Mouse (Mus musculus) embryo, embryonic 10.5 days (tissue): ENCODE measurements around the gene Rhot2.
"Not testable (repeated sequence)": the region's sequence is repeated elsewhere in the genome, so short reads cannot be mapped to it uniquely, and the experiment has no call there.

Experiments
- DNase-seq: peaks from one replicate; pipeline ENCODE4 v3.0.0-alpha.2; 2015; ENCODE audit warnings: low spot score

The Rhot2 gene

DNA sequence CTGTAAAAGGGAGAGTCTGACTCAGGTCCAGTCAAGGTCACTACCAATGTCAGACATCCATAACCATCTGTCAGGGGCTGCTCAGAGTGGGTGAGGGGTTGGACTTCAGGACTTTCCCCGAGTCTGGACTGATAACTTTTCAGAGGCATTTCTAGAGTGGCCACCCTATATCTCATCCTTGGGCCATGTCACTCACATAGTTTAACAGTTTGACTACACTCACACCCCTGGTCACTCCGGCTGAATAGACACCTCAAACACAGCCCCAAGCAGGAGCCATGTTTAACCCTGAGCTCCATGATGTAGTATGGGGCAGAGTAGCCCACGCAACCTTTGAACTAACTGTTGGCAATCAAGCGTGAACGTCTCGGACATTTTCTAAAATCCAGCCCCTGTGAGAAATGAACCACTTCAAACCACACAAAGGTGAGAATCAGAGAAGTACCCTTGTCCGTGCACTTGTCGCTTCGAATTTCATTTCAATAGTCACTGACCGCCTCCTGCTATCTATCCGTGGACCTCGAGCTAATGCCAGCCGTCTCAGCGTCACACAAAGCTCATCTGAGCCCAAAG, 29.6 kb upstream of the Rhot2 start:
- DNase-seq, result no peak

- peak; percentile 24 for DNase-seq
Measured at GRCm38 (mm10) chr17:25873405-25874147, 28.9 kb upstream of the Rhot2 start.

- DNase-seq, result no peak
Measured at GRCm38 (mm10) chr17:25872676-25873075, 28.0 kb upstream of the Rhot2 start.

GRCm38 (mm10) chr17:25871566-25871965, 26.9 kb upstream of the Rhot2 start:
- not testable (repeated sequence) for DNase-seq

GRCm38 (mm10) chr17:25869954-25870353, 25.3 kb upstream of the Rhot2 start:
- no peak for DNase-seq

DNA sequence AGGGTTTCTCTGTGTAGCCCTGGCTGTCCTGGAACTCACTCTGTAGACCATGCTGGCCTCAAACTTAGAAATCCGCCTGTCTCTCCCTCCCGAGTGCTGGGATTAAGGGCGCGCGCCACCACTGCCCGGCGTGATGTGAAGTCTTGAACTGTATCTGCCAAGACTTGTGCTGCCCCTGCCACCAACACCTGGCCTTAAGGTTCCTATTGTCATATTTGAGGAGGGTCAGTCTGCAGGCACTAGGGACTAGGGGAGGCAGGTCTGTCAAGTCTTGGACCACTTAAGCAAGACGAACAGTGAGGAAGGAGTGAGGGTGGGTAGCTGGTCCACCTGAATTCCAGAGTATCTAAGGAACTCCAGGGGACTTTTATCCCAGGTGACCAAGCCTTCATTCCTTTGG, 24.8 kb upstream of the Rhot2 start:
- DNase-seq, result no peak

DNA sequence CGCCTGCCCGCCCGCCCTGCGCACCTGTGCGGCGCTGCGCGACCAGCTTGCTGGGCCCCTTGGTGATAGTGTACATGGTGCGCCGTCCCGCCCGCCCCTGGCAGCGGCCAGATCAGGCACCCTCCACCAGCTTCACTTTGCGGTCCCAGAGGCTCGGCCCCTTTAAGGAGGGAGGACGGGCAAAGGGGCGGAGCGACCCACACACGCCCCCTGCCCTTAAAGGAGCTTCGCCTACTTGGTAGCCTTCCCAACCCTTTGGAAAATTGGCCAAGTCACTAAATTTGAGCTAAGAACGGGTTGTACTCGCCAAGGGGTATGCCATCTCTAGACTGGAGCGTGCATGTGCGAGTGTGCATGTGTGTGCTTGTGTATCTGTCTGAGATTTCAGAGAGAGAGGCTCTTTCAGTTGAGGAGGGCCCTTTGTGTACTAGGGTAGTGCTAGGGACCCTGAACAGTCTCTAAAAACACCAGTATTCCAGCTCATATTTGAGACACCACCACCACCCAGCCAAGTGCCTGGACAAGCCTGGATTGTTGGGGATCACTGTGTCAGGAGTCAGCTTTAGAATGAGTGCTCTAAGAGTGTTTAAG, 24.0 kb upstream of the Rhot2 start, which contains the start of gene Mcrip2:
Mcrip2 (minus strand) TSS at position 164 of the 591 bp plus-strand sequence.
- DNase-seq, result peak; percentile 89

GRCm38 (mm10) chr17:25867836-25868600, 23.4 kb upstream of the Rhot2 start:
- DNase-seq, result peak; percentile 65

- peak; percentile 35 for DNase-seq
Measured at GRCm38 (mm10) chr17:25867509-25867835, 22.8 kb upstream of the Rhot2 start.

DNA sequence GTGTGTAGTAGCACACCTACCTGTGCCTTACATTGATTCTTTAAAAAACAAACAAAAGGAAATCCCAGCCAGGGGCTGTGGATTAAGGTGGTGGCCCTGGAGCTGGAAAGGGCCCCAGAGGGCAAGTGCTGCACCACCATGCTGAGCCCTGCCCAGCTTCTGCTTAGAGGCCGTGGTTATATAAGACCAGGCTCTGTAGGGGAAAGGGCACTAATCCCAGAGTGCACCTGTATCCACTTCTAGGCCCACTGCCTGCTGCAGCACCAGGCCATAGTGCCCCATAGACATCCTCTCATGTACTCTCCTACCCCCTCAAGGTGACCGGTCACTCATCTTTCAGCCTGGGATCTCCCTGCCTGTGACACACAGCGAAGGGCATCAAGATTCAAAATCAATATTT, 21.5 kb upstream of the Rhot2 start:
- DNase-seq, result no peak

DNA sequence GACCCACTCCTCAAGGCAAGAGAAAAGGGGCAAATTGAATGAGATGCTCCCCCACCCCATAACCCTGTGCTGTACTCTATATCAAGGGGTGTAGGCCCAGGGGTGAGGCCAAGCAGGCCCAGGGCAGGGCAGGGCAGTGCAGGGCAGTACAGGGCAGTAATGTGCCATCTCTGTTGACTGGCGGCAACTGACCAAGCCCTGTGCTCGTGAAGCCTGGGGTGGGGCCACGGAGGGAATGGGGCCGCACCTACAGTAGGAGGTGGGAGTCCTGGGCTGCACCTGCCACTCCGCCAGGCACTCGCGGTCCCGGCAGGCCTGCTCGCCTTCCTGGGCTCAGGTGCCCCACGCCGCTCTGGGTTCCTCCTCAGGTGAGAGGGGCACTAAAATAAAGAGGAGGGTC, 20.6 kb upstream of the Rhot2 start:
- DNase-seq, result no peak

GRCm38 (mm10) chr17:25864311-25864710, 19.7 kb upstream of the Rhot2 start:
- no peak for DNase-seq

DNA sequence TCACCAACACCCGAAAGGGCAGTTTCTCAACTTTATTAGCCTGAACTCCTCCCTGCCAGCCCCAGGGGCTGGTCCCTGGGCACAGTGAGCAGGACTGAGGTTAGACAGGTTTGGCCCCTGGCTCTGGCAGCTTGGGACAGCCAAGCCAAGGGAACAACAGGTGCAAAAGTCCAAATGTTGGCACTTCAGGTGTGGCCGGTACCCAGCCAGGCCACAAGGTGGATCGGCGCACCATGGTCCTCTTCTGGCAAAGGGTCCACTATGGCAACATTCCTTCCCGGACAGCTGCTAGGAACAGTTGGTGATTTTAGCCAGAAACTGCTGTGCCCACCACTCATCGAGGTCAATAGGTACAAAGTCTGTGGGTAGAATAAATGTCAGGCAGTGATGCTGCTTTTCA, 19.0 kb upstream of the Rhot2 start:
- DNase-seq, result no peak

DNA sequence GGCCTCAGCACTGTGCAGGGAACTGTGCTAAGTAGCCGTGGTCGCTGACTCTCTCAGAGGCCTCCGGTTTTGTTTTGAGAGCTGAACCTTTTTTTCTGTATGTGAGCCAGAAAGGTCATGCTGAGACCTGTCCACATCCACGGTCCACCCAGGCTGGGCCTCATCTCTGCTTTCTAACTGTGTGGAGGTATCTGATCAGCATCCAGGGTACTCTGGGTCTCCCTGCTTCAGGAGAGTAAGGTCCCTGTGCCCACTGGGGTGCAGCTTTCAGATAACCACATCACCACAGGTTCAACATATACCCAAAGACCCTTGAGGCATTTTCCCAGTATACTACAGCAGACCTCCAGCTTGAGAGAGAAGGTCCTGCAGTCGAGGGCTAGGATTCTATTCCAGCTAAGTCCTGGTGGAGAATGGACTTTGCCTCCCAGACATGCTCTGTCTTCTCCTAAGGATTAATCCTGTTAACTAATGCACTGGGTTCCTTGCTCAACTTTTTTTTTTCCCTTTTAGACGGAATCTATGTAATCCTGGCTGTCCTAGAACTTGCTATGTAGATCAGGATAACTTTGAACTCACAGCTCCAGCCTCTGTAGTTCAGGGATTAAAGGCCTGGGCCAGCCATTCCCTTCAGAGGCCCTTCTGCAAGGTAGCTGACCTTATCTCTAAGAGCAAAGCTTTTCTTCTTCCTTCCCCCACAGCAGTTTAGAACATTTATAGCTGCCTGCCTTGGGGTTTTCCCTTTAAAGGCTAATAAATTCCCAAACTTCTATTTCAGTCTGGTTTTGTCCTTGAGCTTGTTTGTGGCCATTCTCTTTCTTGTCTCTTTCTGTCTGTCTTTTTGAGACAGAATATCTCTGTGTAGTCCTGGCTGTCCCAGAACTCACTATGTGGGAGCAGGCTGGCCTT, 17.3 kb upstream of the Rhot2 start:
- no peak for DNase-seq

- peak; percentile 95 for DNase-seq
Measured at GRCm38 (mm10) chr17:25860832-25861703, 16.4 kb upstream of the Rhot2 start, which contains the start of gene Wdr90. Gene Wdr90 (minus strand): TSS chr17:25861501.

- DNase-seq, result no peak
Measured at GRCm38 (mm10) chr17:25860229-25860628, 15.6 kb upstream of the Rhot2 start.

- peak; percentile 14 for DNase-seq
Measured at GRCm38 (mm10) chr17:25843636-25844395, 835 bp downstream of the Rhot2 start.

GRCm38 (mm10) chr17:25843122-25843521, 1.5 kb downstream of the Rhot2 start:
- no peak for DNase-seq

DNA sequence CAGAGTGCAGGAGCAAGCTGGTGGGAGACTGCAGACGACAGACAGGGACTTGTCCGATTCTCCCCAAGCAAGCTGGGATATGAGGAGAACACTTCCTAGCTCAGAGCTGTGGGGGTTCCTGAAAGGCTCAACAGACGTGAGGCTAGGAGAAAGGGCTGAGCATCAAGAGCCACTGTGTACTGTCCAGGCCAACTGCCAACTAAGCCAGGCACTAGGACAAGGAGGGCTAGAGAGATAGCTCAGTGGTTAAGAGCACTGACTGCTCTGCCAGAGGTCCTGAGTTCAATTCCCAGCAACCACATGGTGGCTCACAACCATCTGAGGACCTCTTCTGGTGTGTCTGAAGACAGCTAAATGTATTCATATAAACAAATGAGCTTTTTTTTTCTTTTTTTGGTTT, 2.1 kb downstream of the Rhot2 start:
- no peak for DNase-seq
